Mouse (Mus musculus): ENCODE results near the gene Usp5.
A peak's percentile ranks its signal among the peaks of the same experiment; 100 is the strongest.
"Not testable (repeated sequence)": the region's sequence is repeated elsewhere in the genome, so short reads cannot be mapped to it uniquely, and the experiment has no call there.

Usp5 gene

DNA sequence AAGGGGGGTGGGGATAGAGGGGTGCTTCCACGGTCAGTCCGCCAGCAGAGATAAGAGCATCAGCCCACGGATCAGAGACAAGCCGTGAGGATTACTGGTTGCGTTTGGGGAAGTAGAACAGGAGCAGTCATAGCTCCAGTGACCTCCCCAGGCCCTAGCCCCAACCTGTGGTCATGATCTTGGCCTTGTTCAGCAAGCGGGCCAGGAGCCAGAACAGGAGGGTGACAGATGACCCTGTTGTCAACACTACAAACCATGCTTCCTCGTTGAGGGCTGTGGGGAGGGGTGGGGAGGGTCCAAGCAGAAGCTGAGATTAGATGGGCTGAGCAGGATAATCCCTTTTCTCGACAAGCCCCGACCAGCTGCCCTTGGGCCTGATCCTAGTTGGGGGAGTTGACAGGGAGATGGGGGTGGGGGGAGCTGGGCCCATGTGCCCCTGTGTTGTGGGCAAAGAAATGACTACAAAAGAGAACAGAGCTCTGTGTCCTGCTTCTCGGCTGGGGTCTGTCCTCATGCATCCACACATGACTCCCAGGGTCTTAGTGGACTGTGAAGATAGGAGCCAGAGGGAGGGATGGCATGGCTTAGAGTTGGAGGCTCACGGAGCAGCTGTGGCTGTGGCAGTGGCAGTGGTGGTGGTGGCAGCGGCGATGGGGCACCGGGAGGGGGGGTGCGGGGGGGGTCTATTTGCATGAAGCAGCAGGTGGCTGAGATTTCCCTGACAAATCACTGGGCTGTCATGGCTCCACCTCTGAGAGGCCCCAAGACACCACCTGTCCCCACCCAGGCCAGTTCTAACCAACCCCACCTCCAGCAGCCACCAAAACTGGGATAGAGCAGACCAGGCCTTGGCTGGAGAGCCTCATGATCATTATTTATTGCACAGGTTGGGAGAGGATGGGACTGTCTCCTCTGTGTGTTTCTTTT, 11.2 kb upstream of the Usp5 start, which contains the start of gene Gnb3:
Gene Gnb3, minus strand, starts transcription at position 35 of the 927 bp plus-strand sequence.
- DNase-seq (ENCODE audit: low spot score): no peak

DNA sequence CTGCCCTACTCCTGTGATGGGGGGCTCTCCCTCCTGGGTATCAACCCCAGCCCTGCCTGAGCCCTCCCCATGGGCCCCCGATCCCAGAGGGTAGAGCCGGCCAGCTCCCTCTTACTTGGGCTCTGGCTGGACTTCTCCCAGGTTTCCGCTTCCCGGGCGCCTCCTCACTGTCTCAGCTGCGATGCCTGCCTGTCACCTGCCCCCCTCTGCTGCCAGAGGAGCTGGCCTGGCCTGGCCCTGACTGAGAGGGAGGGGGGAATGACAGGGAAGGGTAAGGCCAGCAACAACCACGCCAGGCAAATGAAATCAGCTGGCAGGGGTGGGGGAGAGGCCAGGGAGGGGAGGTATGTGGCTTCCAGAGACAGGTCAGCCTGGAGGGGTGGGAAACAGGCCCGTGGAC, 10.5 kb upstream of the Usp5 start:
- DNase-seq (ENCODE audit: low spot score): no peak

DNA sequence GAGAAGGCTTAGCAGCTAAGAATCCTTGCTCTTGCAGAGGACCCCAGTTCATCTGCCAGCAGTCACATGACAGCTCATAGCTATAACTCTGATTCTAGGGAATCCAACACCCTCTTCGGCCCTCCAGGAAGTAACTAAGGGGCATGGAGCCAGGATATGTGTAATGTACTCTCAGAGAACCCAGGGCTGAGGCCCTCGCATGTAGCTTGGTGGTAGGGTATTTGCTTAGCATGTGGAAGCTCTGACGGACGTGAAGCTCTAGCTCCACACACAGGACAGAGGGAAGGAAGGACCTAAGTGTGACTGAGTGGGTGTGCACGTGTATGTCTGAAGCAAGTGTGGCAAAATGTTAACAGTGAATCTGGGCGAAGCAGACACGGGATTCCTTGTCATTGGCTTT, 7.1 kb upstream of the Usp5 start:
- no peak for DNase-seq (ENCODE audit: low spot score)

DNA sequence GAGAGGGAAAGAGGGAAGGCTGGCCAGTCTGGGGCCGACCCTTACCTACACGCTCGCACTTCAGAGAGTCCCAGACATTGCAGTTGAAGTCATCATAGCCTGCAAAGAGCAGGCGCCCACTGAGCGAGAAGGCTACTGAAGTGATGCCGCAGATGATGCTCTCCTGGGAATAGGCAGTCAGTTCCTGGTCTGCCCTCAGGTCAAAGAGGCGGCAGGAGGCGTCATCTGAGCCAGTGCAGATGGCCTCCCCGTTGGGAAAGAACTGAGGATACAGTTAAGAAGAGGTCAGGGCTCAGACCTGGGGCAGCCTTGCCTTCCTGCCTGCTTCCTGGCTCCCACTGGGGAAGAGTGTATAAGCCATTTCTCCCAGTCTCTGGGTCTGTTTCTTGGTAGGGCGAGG, 6.2 kb upstream of the Usp5 start:
- no peak for DNase-seq (ENCODE audit: low spot score)

DNA sequence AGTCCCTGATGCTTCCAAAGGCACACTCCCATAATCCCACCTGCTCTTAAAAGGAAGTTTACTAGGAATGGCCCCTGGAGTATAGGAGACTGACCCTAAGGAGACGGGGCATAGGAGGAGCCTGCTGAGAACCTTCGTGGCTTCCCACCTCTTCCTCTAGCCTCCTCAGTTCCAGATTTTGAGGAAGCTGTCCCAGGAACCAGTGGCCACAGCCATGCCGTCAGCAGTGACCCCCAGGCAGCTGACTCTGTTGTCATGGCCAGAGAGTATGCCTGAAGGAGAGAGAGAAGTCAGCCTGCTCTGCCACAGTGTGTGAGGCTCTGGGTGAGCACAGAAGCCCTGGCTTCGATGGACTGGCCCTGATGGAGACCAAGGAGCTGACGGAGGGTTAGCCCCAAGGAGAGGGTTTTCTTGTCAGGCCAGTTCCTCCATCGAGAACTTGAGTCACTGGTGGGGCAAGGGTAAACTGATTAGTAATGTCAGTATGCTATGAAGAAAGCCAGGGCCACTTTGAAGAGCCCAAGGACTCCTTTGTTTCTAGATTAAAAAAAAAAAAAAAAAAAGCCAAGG, 5.3 kb upstream of the Usp5 start:
- DNase-seq (ENCODE audit: low spot score): no peak

GRCm38 (mm10) chr6:124831649-124832048, 2.4 kb upstream of the Usp5 start:
- DNase-seq (ENCODE audit: low spot score): no peak

DNA sequence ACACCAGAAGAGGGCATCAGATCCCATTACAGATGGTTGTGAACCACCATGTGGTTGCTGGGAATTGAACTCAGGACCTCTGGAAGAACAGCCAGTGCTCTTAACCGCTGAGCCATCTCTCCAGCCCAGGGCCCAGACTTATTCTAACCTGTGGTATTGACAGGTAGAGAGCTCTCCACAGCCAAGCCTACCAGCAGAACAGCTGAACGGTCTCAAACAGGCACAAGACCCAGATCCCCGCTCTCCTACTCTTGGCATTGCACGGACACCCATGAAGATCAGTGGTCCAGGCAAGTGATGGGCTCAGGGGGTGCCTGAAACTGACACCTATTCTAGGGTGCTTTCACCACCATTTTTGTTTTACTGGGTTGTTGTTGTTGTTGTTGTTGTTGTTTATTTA, 1.9 kb upstream of the Usp5 start:
- not testable (repeated sequence) for DNase-seq (ENCODE audit: low spot score)

GRCm38 (mm10) chr6:124829799-124830700, 766 bp upstream of the Usp5 start:
- peak; percentile 99 for DNase-seq (ENCODE audit: low spot score)

GRCm38 (mm10) chr6:124828101-124828592, 1.1 kb downstream of the Usp5 start:
- DNase-seq (ENCODE audit: low spot score): peak; percentile 87

DNA sequence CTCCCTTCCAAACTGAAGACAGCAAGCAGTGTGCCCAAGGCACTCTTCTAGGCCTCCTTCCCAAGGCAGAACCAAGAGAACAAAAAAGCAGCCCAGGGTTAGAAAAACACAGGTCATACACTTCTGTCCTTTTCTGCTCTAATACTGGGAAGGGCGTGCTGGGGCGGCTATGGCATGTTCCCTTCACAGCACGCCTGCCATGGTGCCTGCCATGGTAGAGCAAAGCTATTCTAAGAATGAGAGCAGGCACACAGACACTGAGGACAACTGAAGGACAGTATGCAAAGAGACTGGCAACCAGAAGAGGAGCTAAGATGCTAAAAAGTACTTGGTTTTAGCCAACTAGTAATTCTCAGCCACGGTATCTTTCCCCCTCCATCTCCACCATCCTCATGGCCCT, 7.2 kb downstream of the Usp5 start:
- no peak for DNase-seq (ENCODE audit: low spot score)

GRCm38 (mm10) chr6:124820891-124821290, 8.4 kb downstream of the Usp5 start:
- DNase-seq (ENCODE audit: low spot score): no peak

DNA sequence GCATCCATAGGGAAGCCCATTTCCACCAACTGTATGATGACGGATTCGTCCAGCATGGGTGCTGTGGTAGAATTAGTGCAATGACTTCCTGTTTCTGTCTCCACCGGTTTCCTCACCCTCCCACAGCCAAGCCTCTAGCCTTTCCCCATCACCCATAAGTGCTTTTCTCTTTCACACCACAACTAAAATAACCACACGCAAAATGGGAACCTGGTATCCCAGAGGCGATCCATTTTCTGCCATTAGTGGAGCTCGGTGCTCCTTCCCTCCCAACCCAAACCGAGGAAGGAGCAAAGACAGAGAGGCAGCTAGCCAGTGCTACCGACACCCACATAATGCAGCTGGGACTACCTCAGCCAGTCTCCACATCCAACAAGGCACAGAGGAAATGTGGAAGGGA, 11.3 kb downstream of the Usp5 start:
- DNase-seq (ENCODE audit: low spot score): no peak

- DNase-seq (ENCODE audit: low spot score): no peak
Measured at GRCm38 (mm10) chr6:124817563-124817962, 11.7 kb downstream of the Usp5 start.

- no peak for DNase-seq (ENCODE audit: low spot score)
Measured at GRCm38 (mm10) chr6:124817125-124817524, 12.2 kb downstream of the Usp5 start.

DNA sequence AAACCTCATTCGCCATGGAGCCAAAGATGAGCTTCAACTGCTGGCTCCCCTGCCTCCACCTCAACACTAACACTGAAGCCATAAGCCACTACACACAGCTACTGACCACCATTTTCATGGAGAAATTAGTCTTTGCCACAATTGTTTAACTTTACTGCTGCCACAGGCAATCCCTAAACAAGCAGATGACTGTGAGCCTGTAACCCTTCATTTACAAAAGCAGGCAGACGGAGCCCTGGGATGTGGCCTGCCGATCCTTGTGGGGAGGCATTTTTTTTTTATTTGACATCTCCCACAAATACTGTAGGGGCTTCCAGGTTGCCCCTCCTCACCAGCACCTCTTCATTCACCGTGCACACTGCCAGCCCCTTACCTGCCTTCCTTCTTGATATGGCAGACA, 12.7 kb downstream of the Usp5 start:
- no peak for DNase-seq (ENCODE audit: low spot score)

- DNase-seq (ENCODE audit: low spot score): no peak
Measured at GRCm38 (mm10) chr6:124814858-124815774, 14.2 kb downstream of the Usp5 start.

DNA sequence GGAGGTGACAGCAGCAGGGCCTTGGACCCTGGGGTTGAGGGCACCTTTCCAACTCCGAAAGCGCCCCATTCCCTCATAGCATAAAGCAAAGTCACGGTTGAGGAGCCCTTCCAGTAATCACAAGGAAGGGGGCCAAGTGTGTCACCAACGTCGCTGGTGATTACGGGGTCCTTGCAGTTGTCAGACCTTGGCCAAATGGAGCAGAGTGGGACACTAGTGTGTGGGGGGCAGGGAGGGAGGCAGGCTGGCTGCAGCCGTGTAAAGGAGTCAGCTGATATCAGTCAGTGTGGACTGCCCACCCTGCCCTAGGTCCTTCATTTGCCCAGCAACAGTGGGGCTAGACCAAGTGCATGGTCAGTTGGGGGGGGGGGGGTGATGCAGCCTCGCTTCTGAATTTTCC, 14.8 kb downstream of the Usp5 start:
- no peak for DNase-seq (ENCODE audit: low spot score)

DNA sequence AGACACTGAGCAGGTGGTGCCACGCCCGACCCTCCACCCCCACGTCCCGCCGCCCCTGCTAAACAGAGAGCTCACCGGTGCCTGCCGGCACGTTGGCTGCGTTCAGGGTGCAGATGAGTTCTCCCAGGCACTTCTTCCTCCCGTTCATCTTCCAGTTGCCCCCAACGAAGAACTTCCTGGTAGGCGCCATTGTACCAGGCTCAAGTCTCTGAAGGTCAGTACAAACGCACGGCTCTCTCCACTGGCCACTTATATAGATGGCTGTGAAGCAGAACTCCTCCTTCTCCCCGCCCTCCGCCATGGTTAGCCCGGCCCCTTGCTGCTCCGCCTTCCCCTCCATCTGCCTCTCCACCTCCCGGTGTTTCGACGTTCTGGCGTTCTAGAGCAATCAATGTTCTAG, 15.4 kb downstream of the Usp5 start, which contains the start of gene Tpi1:
Gene Tpi1, minus strand, starts transcription at position 364 of the 400 bp plus-strand sequence.
- peak; percentile 96 for DNase-seq (ENCODE audit: low spot score)

- DNase-seq (ENCODE audit: low spot score): peak; percentile 59
Measured at GRCm38 (mm10) chr6:124813496-124813895, 15.8 kb downstream of the Usp5 start.

GRCm38 (mm10) chr6:124812848-124813247, 16.4 kb downstream of the Usp5 start:
- peak; percentile 66 for DNase-seq (ENCODE audit: low spot score)
